Mouse (Mus musculus): ENCODE measurements around the gene Calcrl. TPM values are rescaled to one million over a fixed set of nuclear protein-coding genes. Genes with fewer than 3 reads are reported as not detected.

Gene Calcrl
- polyA plus RNA-seq, 1 experiment from 2014 or later, result 12.9 TPM

Other genes with a start within 250 kb of the Calcrl start
- gene Tfpi, start 51.4 kb upstream of the Calcrl start, polyA plus RNA-seq (2016; fragmentation: Nextera tagmentation; extraction: Ambion mirVana), result 18.1 and 18.2 TPM in 2 replicates
- 33.2 and 39.7 TPM in 2 replicates for gene Ctnnd1, start 225.4 kb upstream of the Calcrl start, polyA plus RNA-seq (2016; fragmentation: Nextera tagmentation; extraction: Ambion mirVana)
- 0.25 and 0.31 TPM in 2 replicates for gene Btbd18, start 233.7 kb upstream of the Calcrl start, polyA plus RNA-seq (2016; fragmentation: Nextera tagmentation; extraction: Ambion mirVana)
- gene Selenoh, start 245.4 kb upstream of the Calcrl start, polyA plus RNA-seq (2016; fragmentation: Nextera tagmentation; extraction: Ambion mirVana), result 515 and 539 TPM in 2 replicates

Measured in hindbrain, embryonic 10.5 days (tissue).